Mouse (Mus musculus): Measurements from ENCODE around the gene Slc35f4. TPM values are rescaled to one million over a fixed set of nuclear protein-coding genes. Genes with fewer than 3 reads are reported as not detected.

Gene Slc35f4
- polyA plus RNA-seq, 1 experiment from 2014 or later: 0.18 TPM

GRCm38 (mm10) chr14:49311548-49311947 lies 214.3 kb downstream of the Slc35f4 start:
- no peak overlapping the region for H3K4me2 ChIP-seq (ENCODE audit: low read length)
- 55% methylated on average over 1 of the region's 1 CpGs for WGBS

GRCm38 (mm10) chr14:49311091-49311492 lies 214.8 kb downstream of the Slc35f4 start:
- H3K27me3 ChIP-seq (ENCODE audit: control insufficient read depth, insufficient read depth, low read length): no peaks in the 10 kb centered on the region
- no peaks in the 10 kb centered on the region for H3K9me3 ChIP-seq (ENCODE audit: control insufficient read depth, low read length)
- H3K27ac ChIP-seq (replicated peaks in 1 of 2; ENCODE audit: control insufficient read depth in 1 of 2, insufficient read depth in 1 of 2, low read depth in 2 of 2, low read length in 2 of 2): no peak overlapping the region
- ATAC-seq (ENCODE audit: insufficient number of reproducible peaks, insufficient read depth, low FRiP score, low read depth): no peak
- no peak overlapping the region for H3K4me3 ChIP-seq (ENCODE audit: control insufficient read depth in 1 of 2, insufficient read depth in 1 of 2, low read depth in 1 of 2, low read length in 2 of 2)
- no peaks in the 10 kb centered on the region for H3K36me3 ChIP-seq (ENCODE audit: control insufficient read depth, insufficient read depth, low read length)
- H3K9ac ChIP-seq (ENCODE audit: low read length): no peak overlapping the region
- no peaks in the 10 kb centered on the region for H3K4me1 ChIP-seq (ENCODE audit: control insufficient read depth in 2 of 2, insufficient read depth in 2 of 2, low read length in 2 of 2)
- H3K4me2 ChIP-seq (ENCODE audit: low read length): no peak overlapping the region
- 33% methylated on average over 5 of the region's 5 CpGs for WGBS

More at GRCm38 (mm10) chr14:49311548-49311947, 214.3 kb downstream of the Slc35f4 start:
- Histone ChIP-seq H3K27ac (replicated peaks in 1 of 2; ENCODE audit: control insufficient read depth in 1 of 2, insufficient read depth in 1 of 2, low read depth in 2 of 2, low read length in 2 of 2) (no peak overlapping the region), H3K27me3 (ENCODE audit: control insufficient read depth, insufficient read depth, low read length) (no peaks in the 10 kb centered on the region), H3K9ac (ENCODE audit: low read length) (no peak overlapping the region), H3K9me3 (ENCODE audit: control insufficient read depth, low read length) (no peaks in the 10 kb centered on the region), H3K36me3 (ENCODE audit: control insufficient read depth, insufficient read depth, low read length) (no peaks in the 10 kb centered on the region), H3K4me1 (ENCODE audit: control insufficient read depth in 2 of 2, insufficient read depth in 2 of 2, low read length in 2 of 2) (no peaks in the 10 kb centered on the region), H3K4me3 (ENCODE audit: control insufficient read depth in 1 of 2, insufficient read depth in 1 of 2, low read depth in 1 of 2, low read length in 2 of 2) (no peak overlapping the region)
- ATAC-seq (ENCODE audit: insufficient number of reproducible peaks, insufficient read depth, low FRiP score, low read depth): no peak

GRCm38 (mm10) chr14:49309670-49310069 lies 216.2 kb downstream of the Slc35f4 start:
- H3K36me3 ChIP-seq (ENCODE audit: control insufficient read depth, insufficient read depth, low read length): no peaks in the 10 kb centered on the region
- no peaks in the 10 kb centered on the region for H3K27me3 ChIP-seq (ENCODE audit: control insufficient read depth, insufficient read depth, low read length)
- ATAC-seq (ENCODE audit: insufficient number of reproducible peaks, insufficient read depth, low FRiP score, low read depth): no peak
- no peak overlapping the region for H3K9ac ChIP-seq (ENCODE audit: low read length)
- WGBS: 62% methylated on average over 2 of the region's 2 CpGs
- H3K9me3 ChIP-seq (ENCODE audit: control insufficient read depth, low read length): no peaks in the 10 kb centered on the region
- no peaks in the 10 kb centered on the region for H3K4me1 ChIP-seq (ENCODE audit: control insufficient read depth in 2 of 2, insufficient read depth in 2 of 2, low read length in 2 of 2)
- H3K27ac ChIP-seq (replicated peaks in 1 of 2; ENCODE audit: control insufficient read depth in 1 of 2, insufficient read depth in 1 of 2, low read depth in 2 of 2, low read length in 2 of 2): no peak overlapping the region
- no peak overlapping the region for H3K4me3 ChIP-seq (ENCODE audit: control insufficient read depth in 1 of 2, insufficient read depth in 1 of 2, low read depth in 1 of 2, low read length in 2 of 2)
- no peak overlapping the region for H3K4me2 ChIP-seq (ENCODE audit: low read length)

GRCm38 (mm10) chr14:49308591-49308990 lies 217.3 kb downstream of the Slc35f4 start:
- ATAC-seq (ENCODE audit: insufficient number of reproducible peaks, insufficient read depth, low FRiP score, low read depth): no peak
- H3K4me2 ChIP-seq (ENCODE audit: low read length): no peak overlapping the region
- 51% methylated on average over 1 of the region's 1 CpGs for WGBS
- H3K9me3 ChIP-seq (ENCODE audit: control insufficient read depth, low read length): no peaks in the 10 kb centered on the region
- no peaks in the 10 kb centered on the region for H3K27me3 ChIP-seq (ENCODE audit: control insufficient read depth, insufficient read depth, low read length)
- no peak overlapping the region for H3K27ac ChIP-seq (replicated peaks in 1 of 2; ENCODE audit: control insufficient read depth in 1 of 2, insufficient read depth in 1 of 2, low read depth in 2 of 2, low read length in 2 of 2)
- no peak overlapping the region for H3K4me3 ChIP-seq (ENCODE audit: control insufficient read depth in 1 of 2, insufficient read depth in 1 of 2, low read depth in 1 of 2, low read length in 2 of 2)
- no peak overlapping the region for H3K9ac ChIP-seq (ENCODE audit: low read length)
- H3K4me1 ChIP-seq (ENCODE audit: control insufficient read depth in 2 of 2, insufficient read depth in 2 of 2, low read length in 2 of 2): no peaks in the 10 kb centered on the region
- no peaks in the 10 kb centered on the region for H3K36me3 ChIP-seq (ENCODE audit: control insufficient read depth, insufficient read depth, low read length)

GRCm38 (mm10) chr14:49307842-49308241 lies 218.0 kb downstream of the Slc35f4 start:
- Histone ChIP-seq H3K4me3 (ENCODE audit: control insufficient read depth in 1 of 2, insufficient read depth in 1 of 2, low read depth in 1 of 2, low read length in 2 of 2) (no peak overlapping the region), H3K36me3 (ENCODE audit: control insufficient read depth, insufficient read depth, low read length) (no peaks in the 10 kb centered on the region), H3K27me3 (ENCODE audit: control insufficient read depth, insufficient read depth, low read length) (no peaks in the 10 kb centered on the region), H3K4me2 (ENCODE audit: low read length) (no peak overlapping the region), H3K4me1 (ENCODE audit: control insufficient read depth in 2 of 2, insufficient read depth in 2 of 2, low read length in 2 of 2) (no peaks in the 10 kb centered on the region), H3K9me3 (ENCODE audit: control insufficient read depth, low read length) (no peaks in the 10 kb centered on the region), H3K27ac (replicated peaks in 1 of 2; ENCODE audit: control insufficient read depth in 1 of 2, insufficient read depth in 1 of 2, low read depth in 2 of 2, low read length in 2 of 2) (no peak overlapping the region), H3K9ac (ENCODE audit: low read length) (no peak overlapping the region)
- WGBS: 71% methylated on average over 3 of the region's 3 CpGs
- no peak for ATAC-seq (ENCODE audit: insufficient number of reproducible peaks, insufficient read depth, low FRiP score, low read depth)

- Histone ChIP-seq H3K9ac (ENCODE audit: low read length) (no peak overlapping the region), H3K27me3 (ENCODE audit: control insufficient read depth, insufficient read depth, low read length) (no peaks in the 10 kb centered on the region), H3K27ac (replicated peaks in 1 of 2; ENCODE audit: control insufficient read depth in 1 of 2, insufficient read depth in 1 of 2, low read depth in 2 of 2, low read length in 2 of 2) (no peak overlapping the region), H3K4me1 (ENCODE audit: control insufficient read depth in 2 of 2, insufficient read depth in 2 of 2, low read length in 2 of 2) (peaks cover 0 to 3% of the 10 kb centered on the region in 2 experiments; a peak in 1 of 4 replicates), H3K36me3 (ENCODE audit: control insufficient read depth, insufficient read depth, low read length) (no peaks in the 10 kb centered on the region), H3K4me2 (ENCODE audit: low read length) (no peak overlapping the region), H3K9me3 (ENCODE audit: control insufficient read depth, low read length) (no peaks in the 10 kb centered on the region), H3K4me3 (ENCODE audit: control insufficient read depth in 1 of 2, insufficient read depth in 1 of 2, low read depth in 1 of 2, low read length in 2 of 2) (no peak overlapping the region)
- ATAC-seq (ENCODE audit: insufficient number of reproducible peaks, insufficient read depth, low FRiP score, low read depth): no peak
- 92% methylated on average over 9 of the region's 9 CpGs for WGBS
These were observed 220.1 kb downstream of the Slc35f4 start for GRCm38 (mm10) chr14:49305534-49306409.

GRCm38 (mm10) chr14:49302271-49302857 lies 223.5 kb downstream of the Slc35f4 start:
- Histone ChIP-seq H3K27me3 (ENCODE audit: control insufficient read depth, insufficient read depth, low read length) (no peaks in the 10 kb centered on the region), H3K9me3 (ENCODE audit: control insufficient read depth, low read length) (no peaks in the 10 kb centered on the region), H3K4me2 (ENCODE audit: low read length) (no peak overlapping the region), H3K36me3 (ENCODE audit: control insufficient read depth, insufficient read depth, low read length) (no peaks in the 10 kb centered on the region), H3K9ac (ENCODE audit: low read length) (no peak overlapping the region), H3K4me3 (ENCODE audit: control insufficient read depth in 1 of 2, insufficient read depth in 1 of 2, low read depth in 1 of 2, low read length in 2 of 2) (no peak overlapping the region), H3K4me1 (ENCODE audit: control insufficient read depth in 2 of 2, insufficient read depth in 2 of 2, low read length in 2 of 2) (peaks cover 0 to 3% of the 10 kb centered on the region in 2 experiments; a peak in 1 of 4 replicates), H3K27ac (replicated peaks in 1 of 2; ENCODE audit: control insufficient read depth in 1 of 2, insufficient read depth in 1 of 2, low read depth in 2 of 2, low read length in 2 of 2) (no peak overlapping the region)
- 79% methylated on average over 2 of the region's 2 CpGs for WGBS
- no peak for ATAC-seq (ENCODE audit: insufficient number of reproducible peaks, insufficient read depth, low FRiP score, low read depth)
